8 mouse cellular contexts compared by ENCODE assay signal in the genomic region with DNA sequence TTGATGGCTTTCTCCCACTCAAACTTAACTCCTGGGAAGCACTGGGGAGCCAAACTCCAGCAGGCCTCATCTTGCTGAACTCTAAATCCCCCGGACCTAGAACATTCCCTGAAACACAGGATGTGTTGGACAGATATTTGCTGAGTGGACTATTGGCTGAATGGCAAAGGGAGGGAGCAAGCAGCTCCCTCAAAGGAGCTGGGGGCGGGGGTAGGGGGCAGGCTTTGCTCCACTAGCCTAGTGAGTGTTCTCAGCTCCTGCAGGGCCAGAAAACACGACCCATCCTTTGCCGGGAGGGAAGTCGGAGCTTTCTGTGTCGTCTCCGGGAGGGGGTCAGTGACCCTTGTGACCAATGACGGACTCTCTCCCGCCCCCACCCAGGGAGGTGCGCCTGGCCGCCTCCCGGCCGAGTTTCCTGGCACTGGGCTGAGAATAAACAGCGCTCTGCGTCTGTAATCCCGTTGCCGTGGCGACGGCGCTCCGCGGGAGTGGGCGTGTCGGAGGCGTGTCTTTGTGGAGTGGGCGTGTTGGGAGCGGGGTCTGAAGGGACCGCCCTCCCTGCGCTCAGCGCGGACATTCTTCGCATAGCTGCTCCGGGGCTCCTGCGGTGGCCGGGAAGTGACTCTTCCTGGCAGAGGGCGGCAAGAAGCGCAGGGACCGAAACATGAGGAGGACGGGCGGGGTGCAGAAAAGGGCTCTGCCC. TPM values are rescaled to one million over a fixed set of nuclear protein-coding genes. Genes with fewer than 3 reads are reported as not detected.
A peak's percentile ranks its signal among the peaks of the same experiment; 100 is the strongest.
DNase-seq lines count a peak whose midpoint lies in the region; ATAC-seq and TF ChIP-seq lines count a peak whose summit lies in the region.

No protein-coding gene starts in this region.

- TF ChIP-seq CTCF in ES-Bruce4 (IDR thresholded peaks at IDR 0.05; ENCODE audit: low read depth, low read length) = no peak
- TF ChIP-seq CTCF in lung, adult 2 months (IDR thresholded peaks at IDR 0.05; ENCODE audit: insufficient read depth, low read length) = no peak

- peak overlapping the region; percentile 86 for H3K27ac ChIP-seq in ES-Bruce4 (ENCODE audit: insufficient read depth, low read length)
- 0 out of 2 replicates have a peak overlapping the region, but pooled peaks have one; percentile 45 for H3K27ac ChIP-seq in forebrain, embryonic 14.5 days (ENCODE audit: low read depth, low read length)

- peak overlapping the region; percentile 56 for H3K4me2 ChIP-seq in forebrain, embryonic 14.5 days (ENCODE audit: low read length)

- no peaks in the 10 kb centered on the region for H3K9me3 ChIP-seq in ES-Bruce4 (replicated peaks; ENCODE audit: control insufficient read depth, insufficient read depth, low read length, poor library complexity, severe bottlenecking)
- no peaks in the 10 kb centered on the region for H3K9me3 ChIP-seq in forebrain, embryonic 14.5 days (replicated peaks; ENCODE audit: control insufficient read depth, low read length)

- peak; percentile 96 for DNase-seq in forebrain, embryonic 14.5 days (ENCODE audit: low spot score)
- peak; percentile 99 for DNase-seq in heart, postnatal 25 days (ENCODE audit: low spot score)
- DNase-seq in layer of hippocampus, adult 18-20 months (ENCODE audit: low spot score in 2 of 2) = peak; percentile 96
- peak; percentile 100 for DNase-seq in lung, adult 2 months
- DNase-seq in thymus, adult 18-20 months = peak; percentile 95 to 96

- H3K9ac ChIP-seq in ES-Bruce4 (ENCODE audit: low read depth, poor library complexity, severe bottlenecking) = peak overlapping the region; percentile 40
- peak overlapping the region; percentile 1; the same call in 1 of the 2 replicates for H3K9ac ChIP-seq in forebrain, embryonic 14.5 days (ENCODE audit: low read length)

- no peaks in the 10 kb centered on the region for H3K27me3 ChIP-seq in ES-Bruce4 (ENCODE audit: control insufficient read depth, insufficient read depth, low read length, poor library complexity, severe bottlenecking)
- H3K27me3 ChIP-seq in forebrain, embryonic 14.5 days (replicated peaks; ENCODE audit: control insufficient read depth, insufficient read depth, low read length) = no peaks in the 10 kb centered on the region; the same call in 1 of the 2 replicates

- intact Hi-C loops in heart, postnatal 25 days (cut with DNase I) = loop anchor here (2.0 kb wide), 1 partner anchor 28 kb away; no protein-coding TSS in a partner anchor

- peak; percentile 30 for TF ChIP-seq POLR2A in ES-Bruce4 (IDR thresholded peaks at IDR 0.05; ENCODE audit: insufficient read depth, low read length)
- TF ChIP-seq POLR2A in lung, adult 2 months (IDR thresholded peaks at IDR 0.05; ENCODE audit: borderline replicate concordance, extremely low read depth, low read depth, low read length) = peak; percentile 73; the same call in 1 of the 2 replicates

- ATAC-seq in cerebellum, adult (ENCODE audit: insufficient number of reproducible peaks, low FRiP score, low TSS enrichment) = peak; percentile 56; the same call in 1 of the 2 replicates
- ATAC-seq in forebrain, embryonic 14.5 days = peak; percentile 92
- peak; percentile 79 for ATAC-seq in neutrophil, adult 5-6 weeks (ENCODE audit: extremely low read depth, insufficient number of reproducible peaks, low FRiP score, poor library complexity, severe bottlenecking)

- H3K4me3 ChIP-seq in ES-Bruce4 (ENCODE audit: low read depth, low read length) = peak overlapping the region; percentile 57
- peak overlapping the region; percentile 24 for H3K4me3 ChIP-seq in forebrain, embryonic 14.5 days (ENCODE audit: low read depth, low read length)
- H3K4me3 ChIP-seq in lung, adult 2 months (replicated peaks; ENCODE audit: extremely low read depth, low read depth, low read length) = peak overlapping the region; percentile 42

- TF ChIP-seq EP300 in ES-Bruce4 (IDR thresholded peaks at IDR 0.05; ENCODE audit: insufficient read depth, low read depth, low read length) = peak; percentile 85

- H3K36me3 ChIP-seq in ES-Bruce4 (ENCODE audit: control insufficient read depth, insufficient read depth, low read length, poor library complexity, severe bottlenecking) = peaks cover 26% of the 10 kb centered on the region
- H3K36me3 ChIP-seq in forebrain, embryonic 14.5 days (ENCODE audit: control insufficient read depth, insufficient read depth, low read length) = peaks cover 6% of the 10 kb centered on the region; the same call in 1 of the 2 replicates

- H3K4me1 ChIP-seq in ES-Bruce4 (ENCODE audit: control insufficient read depth, insufficient read depth, low read length) = peaks cover 10% of the 10 kb centered on the region
- peaks cover 42% of the 10 kb centered on the region for H3K4me1 ChIP-seq in forebrain, embryonic 14.5 days (ENCODE audit: control insufficient read depth, insufficient read depth, low read length)
- H3K4me1 ChIP-seq in lung, adult 2 months (ENCODE audit: control insufficient read depth, insufficient read depth, low read length) = peaks cover 49% of the 10 kb centered on the region

- 1% methylated on average over 39 of the region's 40 CpGs for WGBS in forebrain, embryonic 14.5 days
- WGBS in lung, adult 2 months = under 1% methylated on average over 40 of the region's 40 CpGs

RNA-seq across cellular contexts. Expression of a gene that starts 6.6 kb away (rescaled TPM):
- polyA plus RNA-seq in ES-Bruce4 (2011; ENCODE audit: insufficient read depth, insufficient read length, low read depth, missing spikeins) = 53.8 and 61.5 TPM in 2 replicates
- 8.1 and 8.7 TPM in 2 replicates for polyA plus RNA-seq in forebrain, embryonic 14.5 days (2014; fragmentation: Nextera tagmentation; extraction: Ambion mirVana)
- total RNA-seq in heart, postnatal 25 days (2021) = 1 to 10 TPM; 5.2 to 6.3 TPM
- total RNA-seq in layer of hippocampus, adult 18-20 months (2021) = 1 to 10 TPM; 1.0 to 1.3 TPM
- 32.1 and 40.6 TPM in 2 replicates for polyA plus RNA-seq in lung, adult 2 months (2012; rRNA removed)
- total RNA-seq in neutrophil, adult 5-6 weeks (2017) = 252 and 268 TPM in 2 replicates

RNA-seq across cellular contexts. Expression of a gene that starts 22.9 kb away (rescaled TPM):
- 31.5 and 35.5 TPM in 2 replicates for polyA plus RNA-seq in ES-Bruce4 (2011; ENCODE audit: insufficient read depth, insufficient read length, low read depth, missing spikeins)
- 43.1 and 49.2 TPM in 2 replicates for polyA plus RNA-seq in forebrain, embryonic 14.5 days (2014; fragmentation: Nextera tagmentation; extraction: Ambion mirVana)
- 10 to 100 TPM; 18.1 to 18.2 TPM for total RNA-seq in heart, postnatal 25 days (2021)
- total RNA-seq in layer of hippocampus, adult 18-20 months (2021) = 10 to 100 TPM; 78.8 to 81.7 TPM
- 83.2 and 104 TPM in 2 replicates for polyA plus RNA-seq in lung, adult 2 months (2012; rRNA removed)
- 51.2 and 58.3 TPM in 2 replicates for total RNA-seq in neutrophil, adult 5-6 weeks (2017)

Comparison
In these comparisons a context has a peak if more than half of its experiments do, and no peak if none do; other contexts are left out.
1. Peak in every context shown above with its lines: DNase-seq, ATAC-seq, H3K4me3 ChIP-seq and H3K27ac ChIP-seq.
2. RNA of a gene that starts 6.6 kb away (total RNA-seq): 252 to 268 TPM in neutrophil, adult 5-6 weeks; 5.2 to 6.3 TPM in heart, postnatal 25 days and 1.0 to 1.3 TPM in layer of hippocampus, adult 18-20 months; every median in the first group is over 10 times any median in the second.